Mouse (Mus musculus) hindbrain, embryonic 12.5 days (tissue): ENCODE measurements around the gene B3gnt8. TPM values are rescaled to one million over a fixed set of nuclear protein-coding genes. Genes with fewer than 3 reads are reported as not detected.

Experiments
- ATAC-seq: fragments of 200-750 bp; cut with Nextera tagmentation; 2 replicates; pipeline ENCODE4 v1.8.0; 2017; ENCODE audit warnings: moderate TSS enrichment; ENCODE audit not compliant: low FRiP score
- H3K27ac ChIP-seq: fragments of 300-500 bp; sonication (generic); 2 replicates; pipeline ENCODE4 v1.5.1; 2016; ENCODE audit warnings: mild to moderate bottlenecking
- H3K27me3 ChIP-seq: fragments of 300-500 bp; sonication (generic); 2 replicates; pipeline ENCODE4 v1.6.1; 2016; ENCODE audit warnings: mild to moderate bottlenecking
- H3K36me3 ChIP-seq: fragments of 300-500 bp; sonication (generic); 2 replicates; pipeline ENCODE4 v1.6.1; 2016; ENCODE audit warnings: mild to moderate bottlenecking
- H3K4me1 ChIP-seq: fragments of 300-500 bp; sonication (generic); 2 replicates; pipeline ENCODE4 v1.6.1; 2016
- H3K4me2 ChIP-seq: fragments of 300-500 bp; sonication (generic); replicated peaks from 2 replicates; pipeline ENCODE4 v1.6.1; 2016; ENCODE audit warnings: mild to moderate bottlenecking
- H3K4me3 ChIP-seq: fragments of 300-500 bp; sonication (generic); 2 replicates; pipeline ENCODE4 v1.5.1; 2016; ENCODE audit warnings: mild to moderate bottlenecking
- H3K9ac ChIP-seq: fragments of 300-500 bp; sonication (generic); 2 replicates; pipeline ENCODE4 v1.6.1; 2016; ENCODE audit warnings: mild to moderate bottlenecking, moderate library complexity
- H3K9me3 ChIP-seq: fragments of 300-500 bp; sonication (generic); replicated peaks from 2 replicates; pipeline ENCODE4 v1.6.1; 2016; ENCODE audit warnings: mild to moderate bottlenecking
- WGBS: fragments of 180-500 bp; shearing (Covaris S2); methylation state at CpG from one replicate; pipeline ENCODE4 v1.1.7; 2016; 5-methylcytosine and 5-hydroxymethylcytosine counted together
- polyA plus RNA-seq: library from polyadenylated mRNA; unstranded; fragments of >200 nt; fragmentation: Nextera tagmentation; extraction: Ambion mirVana; gene quantifications from 2 replicates; pipeline ENCODE4 v1.2.1, GENCODE M21; 2016

B3gnt8 gene
- polyA plus RNA-seq, 1 experiment from 2014 or later = 1.5 TPM

DNA sequence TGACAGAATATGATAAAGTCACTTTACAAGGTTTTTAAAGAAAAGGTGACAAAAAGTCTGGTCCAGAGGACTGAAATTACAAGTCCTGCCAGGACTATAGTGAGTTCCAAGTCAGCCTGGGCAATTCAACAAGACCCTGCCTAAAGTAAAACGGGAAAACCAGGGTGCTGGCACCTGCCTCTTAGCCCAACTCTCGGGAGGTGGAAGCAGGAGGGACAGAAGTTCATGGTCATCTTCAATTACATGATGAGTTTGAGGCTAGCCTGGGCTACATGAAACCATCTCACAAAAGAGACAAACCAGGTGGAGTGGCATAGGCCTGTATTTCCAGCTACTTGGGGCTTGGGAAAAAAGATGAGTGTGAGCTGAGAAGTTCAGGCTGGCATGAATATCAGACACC lies 45.2 kb downstream of the B3gnt8 start:
- H3K4me2 ChIP-seq = no peak overlapping the region
- no peak overlapping the region for H3K9ac ChIP-seq
- H3K36me3 ChIP-seq = peaks cover 28% of the 10 kb centered on the region
- H3K27me3 ChIP-seq = peaks cover 38% of the 10 kb centered on the region
- H3K9me3 ChIP-seq = no peaks in the 10 kb centered on the region
- H3K27ac ChIP-seq = no peak overlapping the region
- no peak for ATAC-seq
- H3K4me3 ChIP-seq = no peak overlapping the region
- WGBS = 75% methylated on average over 2 of the region's 2 CpGs
- peaks cover 8% of the 10 kb centered on the region; the same call in 1 of the 2 replicates for H3K4me1 ChIP-seq

DNA sequence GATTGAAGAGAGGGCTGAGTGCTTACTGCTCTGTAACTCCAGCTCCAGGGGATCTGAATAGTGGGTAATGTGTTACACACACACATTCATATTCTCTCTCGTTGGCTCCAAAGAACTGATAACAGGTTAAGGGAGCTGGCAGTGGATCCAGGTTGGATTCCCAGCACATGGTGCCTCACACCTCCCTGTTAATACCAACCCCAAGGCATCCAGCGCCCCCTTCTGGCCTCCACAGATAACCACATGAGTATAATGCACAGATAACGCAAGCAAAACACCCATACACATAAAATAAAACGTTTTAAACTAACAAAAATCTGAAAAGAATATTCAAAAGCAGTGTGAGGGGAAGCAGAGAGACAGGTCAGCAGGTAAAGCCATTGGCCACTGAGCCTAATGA lies 46.0 kb downstream of the B3gnt8 start:
- no peaks in the 10 kb centered on the region for H3K9me3 ChIP-seq
- no peak for ATAC-seq
- H3K27me3 ChIP-seq = peaks cover 41% of the 10 kb centered on the region
- H3K4me3 ChIP-seq = no peak overlapping the region
- H3K9ac ChIP-seq = no peak overlapping the region
- peaks cover 8% of the 10 kb centered on the region; the same call in 1 of the 2 replicates for H3K4me1 ChIP-seq
- no peak overlapping the region for H3K27ac ChIP-seq
- H3K4me2 ChIP-seq = no peak overlapping the region
- H3K36me3 ChIP-seq = peaks cover 24% of the 10 kb centered on the region
- 52% methylated on average over 4 of the region's 4 CpGs for WGBS

DNA sequence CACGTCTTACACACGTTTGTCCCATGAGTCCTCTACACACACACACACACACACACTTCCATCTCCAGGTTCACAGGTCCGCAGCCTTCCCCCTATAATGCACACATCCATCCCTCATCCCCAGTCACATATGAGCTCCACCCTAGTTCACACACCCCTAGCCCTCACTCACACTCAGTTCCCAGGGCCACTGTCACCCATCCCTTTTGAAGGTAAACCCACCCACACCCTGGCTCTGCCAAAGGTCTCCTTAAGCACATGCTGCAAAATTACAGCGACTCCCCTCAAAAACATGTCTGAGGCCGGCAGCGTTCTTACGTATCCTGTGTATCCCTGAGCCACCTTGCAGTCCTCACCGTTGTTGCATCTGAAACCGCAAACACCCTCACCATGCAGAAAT lies 47.8 kb downstream of the B3gnt8 start:
- peaks cover 8% of the 10 kb centered on the region; the same call in 1 of the 2 replicates for H3K4me1 ChIP-seq
- H3K4me3 ChIP-seq = peak overlapping the region; percentile 29; the same call in 1 of the 2 replicates
- H3K4me2 ChIP-seq = peak overlapping the region; percentile 52
- 22% methylated on average over 9 of the region's 9 CpGs for WGBS
- peaks cover 6% of the 10 kb centered on the region; the same call in 1 of the 2 replicates for H3K36me3 ChIP-seq
- no peak for ATAC-seq
- peaks cover 48% of the 10 kb centered on the region for H3K27me3 ChIP-seq
- H3K9me3 ChIP-seq = no peaks in the 10 kb centered on the region
- peak overlapping the region; percentile 50; the same call in 1 of the 2 replicates for H3K9ac ChIP-seq
- no peak overlapping the region for H3K27ac ChIP-seq

DNA sequence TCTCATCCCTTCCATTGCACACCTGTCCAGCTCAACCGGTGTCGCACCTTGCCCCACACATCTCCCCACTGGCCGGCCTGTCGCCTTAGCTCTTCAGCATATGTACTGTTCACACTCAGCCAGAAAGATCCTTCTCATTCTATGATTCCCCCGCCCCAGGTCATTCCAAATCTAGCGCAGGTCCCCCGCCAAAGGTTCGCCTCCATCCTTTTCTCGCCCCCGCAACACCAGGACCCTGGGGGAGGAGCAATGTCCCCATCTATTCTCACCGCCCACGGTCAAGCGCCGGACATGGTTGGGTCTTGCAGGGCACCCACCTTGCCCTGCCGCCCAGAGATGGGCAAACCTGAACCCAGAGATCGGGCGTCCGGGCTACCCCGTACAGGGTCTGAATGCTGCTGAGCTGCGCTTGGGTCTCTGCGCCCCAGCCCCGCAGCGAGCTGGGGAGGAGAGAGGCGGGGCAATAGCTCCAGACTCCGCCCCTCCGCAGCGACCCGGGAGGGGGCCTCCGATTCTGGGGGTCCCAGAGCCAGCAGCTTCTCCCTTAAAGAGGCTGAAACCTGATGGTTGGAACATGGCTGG lies 48.4 kb downstream of the B3gnt8 start, which contains the start of gene Tmem91:
Gene Tmem91, minus strand, starts transcription at position 448 of the 582 bp plus-strand sequence.
- H3K4me2 ChIP-seq = peak within 1 kb of the TSS; percentile 52
- 0 out of 2 replicates have a peak, but pooled peaks cover under 1% of the 10 kb centered on the region for H3K36me3 ChIP-seq
- ATAC-seq = peak; percentile 50; the same call in 1 of the 2 replicates
- peaks cover 8% of the 10 kb centered on the region; the same call in 1 of the 2 replicates for H3K4me1 ChIP-seq
- 2% methylated on average over 29 of the region's 29 CpGs for WGBS
- no peak within 1 kb of the TSS for H3K27ac ChIP-seq
- peak within 1 kb of the TSS; percentile 29 for H3K4me3 ChIP-seq
- peaks cover 49% of the 10 kb centered on the region for H3K27me3 ChIP-seq
- no peaks in the 10 kb centered on the region for H3K9me3 ChIP-seq
- peak within 1 kb of the TSS; percentile 50 for H3K9ac ChIP-seq

DNA sequence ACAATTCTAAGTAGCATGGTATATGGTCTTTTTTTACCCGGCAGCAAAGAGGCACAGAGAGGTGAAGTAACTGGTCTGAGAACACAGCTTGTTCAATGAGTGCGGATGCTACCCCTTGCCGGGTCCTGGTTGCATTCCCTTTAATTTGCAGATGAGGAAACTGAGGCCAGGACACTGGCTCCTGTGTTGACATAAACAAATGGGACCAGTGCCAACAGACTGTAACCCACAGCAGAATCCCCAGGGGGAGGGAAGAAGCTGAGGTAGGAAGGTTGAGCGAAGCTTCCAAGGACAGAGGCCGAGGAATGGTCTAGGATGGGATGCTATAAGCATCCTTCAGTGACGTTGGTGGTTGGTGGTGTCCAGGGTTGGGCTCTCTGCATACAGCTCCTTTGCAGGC lies 49.0 kb downstream of the B3gnt8 start:
- Histone ChIP-seq H3K4me2 (peak overlapping the region; percentile 52), H3K27me3 (peaks cover 49% of the 10 kb centered on the region)

DNA sequence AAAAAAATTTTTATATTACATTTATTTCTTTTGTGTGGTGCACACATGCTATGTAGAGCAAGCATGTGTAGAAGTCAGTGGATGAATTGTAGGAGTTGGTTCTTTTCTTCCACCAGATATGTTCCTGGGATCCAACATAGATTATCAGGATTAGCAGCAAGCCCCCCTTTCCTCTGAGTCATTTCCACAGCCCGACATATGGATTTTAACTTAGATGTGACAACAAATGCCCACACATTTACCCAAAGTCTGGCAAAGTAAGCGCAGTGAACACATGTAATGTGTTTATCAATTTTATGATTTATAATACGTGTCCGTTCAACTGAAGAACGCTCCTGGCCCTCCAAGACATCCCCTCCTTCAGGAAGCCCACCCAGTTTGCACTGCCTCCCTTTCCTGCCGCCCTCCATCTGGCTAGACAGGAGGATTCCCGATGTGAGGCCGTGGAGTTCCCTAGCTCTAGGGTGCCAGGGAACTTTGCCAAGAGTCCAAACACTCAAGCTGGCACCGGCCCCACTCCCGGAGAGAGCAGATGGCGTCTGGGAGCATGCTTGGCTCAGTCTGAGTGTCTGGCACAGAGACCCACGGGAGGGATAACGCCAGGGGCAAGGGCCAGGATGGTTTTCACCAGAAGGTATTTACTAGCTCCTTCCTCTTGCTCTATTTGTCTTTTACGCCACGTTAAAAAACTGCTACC lies 49.8 kb downstream of the B3gnt8 start:
- Histone ChIP-seq H3K36me3 (no peaks in the 10 kb centered on the region), H3K4me3 (no peak overlapping the region), H3K9me3 (no peaks in the 10 kb centered on the region), H3K4me2 (no peak overlapping the region), H3K4me1 (peaks cover 14% of the 10 kb centered on the region), H3K27me3 (peaks cover 49% of the 10 kb centered on the region), H3K9ac (no peak overlapping the region), H3K27ac (peak overlapping the region; percentile 60)
- WGBS = 67% methylated on average over 15 of the region's 15 CpGs
- ATAC-seq = peak; percentile 5

More for the DNA sequence above, 49.0 kb downstream of the B3gnt8 start:
- 38% methylated on average over 6 of the region's 6 CpGs for WGBS
- no peak for ATAC-seq
- Histone ChIP-seq H3K27ac (no peak overlapping the region), H3K9me3 (no peaks in the 10 kb centered on the region), H3K9ac (peak overlapping the region; percentile 50; the same call in 1 of the 2 replicates), H3K4me3 (no peak overlapping the region), H3K4me1 (peaks cover 13% of the 10 kb centered on the region), H3K36me3 (no peaks in the 10 kb centered on the region)

DNA sequence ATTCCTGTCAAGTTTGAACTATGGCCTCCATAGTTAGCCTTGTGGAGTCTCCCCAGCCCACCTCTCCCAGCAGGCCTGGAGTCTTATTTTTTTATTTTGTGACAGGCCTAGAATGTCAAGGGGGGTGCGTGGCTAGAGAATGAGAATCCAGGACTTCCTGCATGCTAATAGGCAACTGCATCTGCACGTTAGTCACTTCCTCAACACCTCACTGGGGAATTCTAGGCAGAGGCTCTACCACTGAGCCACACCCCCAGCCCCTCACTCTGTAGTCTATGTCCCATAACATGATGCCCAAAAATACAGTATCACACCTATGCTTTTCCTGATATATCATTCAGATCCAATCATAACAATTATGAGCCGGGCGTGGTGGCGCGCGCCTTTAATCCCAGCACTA lies 50.6 kb downstream of the B3gnt8 start:
- Histone ChIP-seq H3K4me3 (no peak overlapping the region), H3K27ac (peak overlapping the region; percentile 60), H3K36me3 (no peaks in the 10 kb centered on the region), H3K27me3 (peaks cover 49% of the 10 kb centered on the region), H3K9me3 (no peaks in the 10 kb centered on the region), H3K9ac (no peak overlapping the region), H3K4me2 (no peak overlapping the region), H3K4me1 (peaks cover 20% of the 10 kb centered on the region)
- whole genome bisulfite sequencing = 89% methylated on average over 7 of the region's 7 CpGs
- no peak for ATAC-seq

DNA sequence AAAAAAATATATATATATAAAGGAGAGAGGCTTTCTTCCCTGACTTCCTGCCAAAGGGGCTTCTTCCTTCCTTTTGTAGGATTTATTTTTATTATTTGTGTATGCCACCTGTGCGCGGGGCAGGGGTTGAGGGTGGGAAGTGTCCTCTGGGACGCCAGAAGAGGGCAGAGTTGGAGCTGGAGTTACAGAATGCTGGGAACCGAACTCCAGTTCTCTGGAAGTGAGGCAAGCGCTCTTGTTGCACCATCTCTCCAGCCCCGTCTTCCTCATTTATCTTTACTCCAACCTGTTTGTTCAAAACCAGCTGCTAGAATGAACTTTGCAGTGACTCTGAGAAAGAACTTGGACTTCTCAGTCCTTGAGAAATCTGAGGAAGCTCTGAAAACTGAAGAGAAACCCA lies 53.5 kb downstream of the B3gnt8 start:
- no peaks in the 10 kb centered on the region for H3K36me3 ChIP-seq
- peaks cover 33% of the 10 kb centered on the region for H3K27me3 ChIP-seq
- WGBS = 15% methylated on average over 6 of the region's 6 CpGs
- peaks cover 19% of the 10 kb centered on the region for H3K4me1 ChIP-seq
- H3K4me2 ChIP-seq = peak overlapping the region; percentile 61
- no peaks in the 10 kb centered on the region for H3K9me3 ChIP-seq
- peak overlapping the region; percentile 71; the same call in 1 of the 2 replicates for H3K9ac ChIP-seq
- ATAC-seq = no peak
- peak overlapping the region; percentile 97; the same call in 1 of the 2 replicates for H3K27ac ChIP-seq
- peak overlapping the region; percentile 61 for H3K4me3 ChIP-seq

DNA sequence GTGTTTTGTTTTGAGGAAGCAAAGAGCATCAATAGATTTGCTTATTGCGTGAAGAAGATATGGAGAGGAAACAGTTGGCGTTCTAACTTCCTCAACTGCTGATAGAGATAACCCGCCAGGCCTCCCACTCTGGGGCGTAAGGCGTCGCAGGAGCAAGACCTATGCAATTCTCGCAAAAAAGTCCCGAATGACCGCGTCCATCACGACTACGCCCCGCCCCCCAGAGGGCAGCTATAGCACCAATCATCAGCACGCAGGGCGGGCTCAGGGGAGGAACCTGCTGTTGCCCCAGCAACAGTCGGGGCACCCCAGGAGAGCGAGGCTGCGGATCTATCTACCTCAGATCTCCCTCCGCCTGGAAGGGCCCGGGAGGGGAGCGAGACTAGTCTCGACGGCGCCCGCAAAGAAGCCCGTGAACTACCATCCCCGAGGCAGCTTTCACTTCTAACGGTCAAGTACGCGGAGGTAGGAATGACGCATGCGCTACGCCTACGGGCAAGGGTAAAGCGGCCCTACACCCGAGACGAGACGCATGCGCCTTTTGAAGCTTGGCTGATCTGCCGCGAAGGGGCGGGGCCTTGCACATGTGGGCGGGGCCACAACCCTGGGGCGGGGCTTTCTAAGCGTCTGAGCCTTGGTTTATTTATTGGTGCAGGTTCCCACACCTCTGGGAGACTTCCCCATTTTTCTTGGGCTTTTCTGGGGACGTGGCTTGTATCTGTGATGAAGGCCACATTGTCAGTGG lies 54.2 kb downstream of the B3gnt8 start, which contains the start of gene B9d2:
Gene B9d2, plus strand, starts transcription at position 267 of the 745 bp plus-strand sequence.
- H3K36me3 ChIP-seq = no peaks in the 10 kb centered on the region
- H3K9ac ChIP-seq = peak within 1 kb of the TSS; percentile 71
- ATAC-seq = peak; percentile 96
- peak within 1 kb of the TSS; percentile 61 for H3K4me3 ChIP-seq
- WGBS = under 1% methylated on average over 45 of the region's 46 CpGs
- H3K4me1 ChIP-seq = peaks cover 18% of the 10 kb centered on the region
- H3K4me2 ChIP-seq = peak within 1 kb of the TSS; percentile 61
- H3K9me3 ChIP-seq = no peaks in the 10 kb centered on the region
- H3K27me3 ChIP-seq = peaks cover 32% of the 10 kb centered on the region
- peak within 1 kb of the TSS; percentile 97 for H3K27ac ChIP-seq

DNA sequence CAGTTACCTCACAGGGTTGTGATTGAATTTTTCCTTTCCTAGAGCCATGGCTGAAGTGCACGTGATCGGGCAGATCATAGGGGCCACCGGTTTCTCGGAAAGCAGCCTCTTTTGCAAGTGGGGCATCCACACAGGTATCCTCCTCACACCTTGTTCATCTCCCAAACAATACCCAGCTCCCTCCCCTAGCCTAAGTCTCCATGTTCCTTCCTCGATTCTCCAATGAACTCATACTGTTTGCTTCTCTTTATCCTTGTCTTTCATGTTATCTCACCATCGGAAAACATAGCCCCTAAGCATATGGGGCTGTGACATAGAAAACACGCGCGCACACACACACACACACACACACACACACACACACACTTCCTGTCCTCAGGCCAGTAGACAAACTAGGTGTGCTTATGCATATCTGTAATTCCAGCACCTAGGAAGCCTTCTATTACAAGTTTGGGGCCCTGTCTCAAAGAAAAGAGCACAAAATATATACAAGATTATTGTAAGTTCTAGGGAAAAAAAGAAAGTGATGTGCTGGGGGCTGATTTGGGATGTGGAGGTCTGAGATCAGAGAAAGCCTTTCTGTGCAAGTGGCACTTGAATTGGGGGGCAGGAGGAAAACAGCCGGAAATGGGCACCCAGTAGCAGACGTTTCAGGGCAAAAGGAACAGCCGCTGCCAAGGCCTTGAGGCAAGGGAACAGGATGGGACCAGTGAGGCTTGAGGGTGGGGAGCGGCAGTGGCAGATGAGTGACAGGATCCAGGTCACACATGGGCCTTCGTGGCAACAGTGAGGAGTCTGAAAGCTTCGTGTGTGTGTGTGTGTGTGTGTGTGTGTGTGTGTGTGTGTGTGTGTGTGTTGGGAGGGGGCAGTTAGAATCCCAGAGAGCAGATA lies 55.1 kb downstream of the B3gnt8 start:
- Histone ChIP-seq H3K4me1 (peaks cover 21% of the 10 kb centered on the region), H3K27me3 (peaks cover 32% of the 10 kb centered on the region), H3K27ac (peak overlapping the region; percentile 97; the same call in 1 of the 2 replicates), H3K9ac (0 out of 2 replicates have a peak overlapping the region, but pooled peaks have one; percentile 3), H3K9me3 (no peaks in the 10 kb centered on the region), H3K4me3 (peak overlapping the region; percentile 61), H3K36me3 (no peaks in the 10 kb centered on the region), H3K4me2 (peak overlapping the region; percentile 61)
- WGBS = 68% methylated on average over 15 of the region's 15 CpGs
- no peak for ATAC-seq

DNA sequence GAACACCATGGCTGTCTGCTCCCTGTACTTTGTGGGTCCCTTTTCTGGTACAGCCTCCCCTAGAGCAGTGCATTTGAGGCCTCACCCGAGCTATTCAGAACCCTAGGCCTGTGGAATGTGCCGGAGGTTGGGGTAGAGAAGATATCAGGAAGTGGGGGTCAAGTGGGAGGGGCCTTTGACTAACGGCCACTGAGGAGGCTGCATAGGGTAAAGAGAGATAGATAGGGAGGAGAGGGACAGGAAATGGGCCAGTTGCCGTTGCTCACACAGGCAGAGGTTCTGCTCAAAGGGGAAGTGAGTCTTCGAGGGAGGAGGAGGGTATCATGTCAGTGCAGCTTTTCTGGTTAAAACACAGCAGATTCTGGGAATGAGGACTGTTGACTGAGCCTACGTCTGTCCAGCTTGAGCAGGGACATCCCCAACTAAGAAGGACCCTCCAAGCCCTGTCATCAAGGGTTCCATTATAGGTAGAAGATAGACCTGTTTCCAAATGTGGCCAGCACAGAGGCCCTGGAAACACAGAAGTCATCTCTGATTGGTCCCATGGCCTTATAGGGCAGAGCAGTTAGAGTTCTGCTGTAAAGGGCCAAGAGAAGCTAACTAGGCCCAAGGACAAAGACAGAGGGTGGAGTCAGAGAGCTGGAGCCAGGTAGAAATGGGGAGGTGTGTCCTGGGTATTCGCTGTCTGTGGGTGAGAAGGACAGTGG lies 57.2 kb downstream of the B3gnt8 start:
- no peak overlapping the region for H3K27ac ChIP-seq
- H3K4me2 ChIP-seq = no peak overlapping the region
- no peak overlapping the region for H3K4me3 ChIP-seq
- no peak for ATAC-seq
- 74% methylated on average over 7 of the region's 7 CpGs for WGBS
- no peaks in the 10 kb centered on the region for H3K36me3 ChIP-seq
- H3K9ac ChIP-seq = no peak overlapping the region
- H3K9me3 ChIP-seq = no peaks in the 10 kb centered on the region
- peaks cover 34% of the 10 kb centered on the region for H3K4me1 ChIP-seq
- peaks cover 48% of the 10 kb centered on the region for H3K27me3 ChIP-seq
